Mouse (Mus musculus): ENCODE measurements around the gene Rbms1.
A peak's percentile ranks its signal among the peaks of the same experiment; 100 is the strongest.

The Rbms1 gene

GRCm38 (mm10) chr2:60914524-60915280 is 48.3 kb downstream of the Rbms1 start:
- DNase-seq, result no peak

- no peak for DNase-seq
Measured at GRCm38 (mm10) chr2:60913281-60913680, 49.7 kb downstream of the Rbms1 start.

GRCm38 (mm10) chr2:60911716-60912115 is 51.3 kb downstream of the Rbms1 start:
- no peak for DNase-seq

- peak; percentile 7 for DNase-seq
Measured at GRCm38 (mm10) chr2:60910820-60911219, 52.2 kb downstream of the Rbms1 start.

- DNase-seq, result no peak
Measured at GRCm38 (mm10) chr2:60908551-60908950, 54.4 kb downstream of the Rbms1 start.

GRCm38 (mm10) chr2:60908116-60908515 is 54.9 kb downstream of the Rbms1 start:
- DNase-seq, result no peak

GRCm38 (mm10) chr2:60905283-60905682 is 57.7 kb downstream of the Rbms1 start:
- no peak for DNase-seq

- no peak for DNase-seq
Measured at GRCm38 (mm10) chr2:60904141-60904540, 58.9 kb downstream of the Rbms1 start.

- DNase-seq, result no peak
Measured at GRCm38 (mm10) chr2:60903535-60903934, 59.5 kb downstream of the Rbms1 start.

GRCm38 (mm10) chr2:60902446-60903137 is 60.4 kb downstream of the Rbms1 start:
- no peak for DNase-seq

GRCm38 (mm10) chr2:60901511-60901951 is 61.5 kb downstream of the Rbms1 start:
- no peak for DNase-seq

GRCm38 (mm10) chr2:60901013-60901412 is 62.0 kb downstream of the Rbms1 start:
- no peak for DNase-seq

GRCm38 (mm10) chr2:60893042-60893441 is 70.0 kb downstream of the Rbms1 start:
- DNase-seq, result no peak

- DNase-seq, result no peak
Measured at GRCm38 (mm10) chr2:60883931-60884330, 79.1 kb downstream of the Rbms1 start.

GRCm38 (mm10) chr2:60883043-60883365 is 80.0 kb downstream of the Rbms1 start:
- DNase-seq, result no peak

GRCm38 (mm10) chr2:60882202-60883042 is 80.6 kb downstream of the Rbms1 start:
- DNase-seq, result no peak

- no peak for DNase-seq
Measured at GRCm38 (mm10) chr2:60881571-60882041, 81.4 kb downstream of the Rbms1 start.

GRCm38 (mm10) chr2:60880789-60881570 is 82.0 kb downstream of the Rbms1 start:
- peak; percentile 34 for DNase-seq

GRCm38 (mm10) chr2:60879966-60880788 is 82.8 kb downstream of the Rbms1 start:
- DNase-seq, result no peak

GRCm38 (mm10) chr2:60879141-60879818 is 83.7 kb downstream of the Rbms1 start:
- DNase-seq, result no peak

Data from cerebellum, adult 8-10 months (tissue).